Mouse (Mus musculus) bone marrow macrophage, adult 2 months (primary cell): ENCODE measurements at regions not wholly inside any gene's neighbourhood (a gene's known extent, or its start where the extent isn't known, plus 50 kb on each side); places are given as distances from the start of the nearest gene placed in this dataset.
A peak's percentile ranks its signal among the peaks of the same experiment; 100 is the strongest.

Experiments
- H3K27ac ChIP-seq: 2 replicates; pipeline ENCODE4 v1.5.1; 2012; ENCODE audit warnings: low read depth, low read length; ENCODE audit not compliant: insufficient read depth
- H3K4me1 ChIP-seq: 2 replicates; pipeline ENCODE4 v1.6.1; 2012; ENCODE audit warnings: low read length; ENCODE audit not compliant: control insufficient read depth, insufficient read depth
- H3K4me3 ChIP-seq: 2 replicates; pipeline ENCODE4 v1.5.1; 2012; ENCODE audit warnings: mild to moderate bottlenecking, low read length, moderate library complexity; ENCODE audit not compliant: insufficient read depth
- CTCF ChIP-seq: IDR thresholded peaks from 2 replicates; pipeline ENCODE4 v1.5.1; 2012; ENCODE audit warnings: low read depth, mild to moderate bottlenecking, low read length, moderate library complexity
- POLR2A ChIP-seq: IDR thresholded peaks from 2 replicates; pipeline ENCODE4 v1.6.1; 2012; ENCODE audit warnings: mild to moderate bottlenecking, low read depth, low read length, borderline replicate concordance

GRCm38 (mm10) chr13:32544986-32545740, 206.6 kb upstream of the Gmds start:
- Histone ChIP-seq H3K4me1 (peaks cover 40% of the 10 kb centered on the region), H3K27ac (peak overlapping the region; percentile 97), H3K4me3 (no peak overlapping the region)
- TF ChIP-seq POLR2A, result no peak
- no peak for TF ChIP-seq CTCF

- Histone ChIP-seq H3K4me1 (peaks cover 32% of the 10 kb centered on the region), H3K27ac (no peak overlapping the region), H3K4me3 (no peak overlapping the region)
- no peak for TF ChIP-seq POLR2A
- no peak for TF ChIP-seq CTCF
Observed at GRCm38 (mm10) chr13:32541611-32542010, 203.1 kb upstream of the Gmds start.

- Histone ChIP-seq H3K27ac (no peak overlapping the region), H3K4me3 (no peak overlapping the region), H3K4me1 (peaks cover 14% of the 10 kb centered on the region; the same call in 1 of the 2 replicates)
- no peak for TF ChIP-seq POLR2A
- TF ChIP-seq CTCF, result no peak
Observed at GRCm38 (mm10) chr13:32536241-32536640, 197.7 kb upstream of the Gmds start.

GRCm38 (mm10) chr13:32535602-32536001, 197.1 kb upstream of the Gmds start:
- no peak for TF ChIP-seq CTCF
- no peak for TF ChIP-seq POLR2A
- Histone ChIP-seq H3K4me3 (no peak overlapping the region), H3K27ac (no peak overlapping the region), H3K4me1 (peaks cover 21% of the 10 kb centered on the region)

- H3K27ac ChIP-seq, result no peak overlapping the region
- no peak for TF ChIP-seq CTCF
- no peak for TF ChIP-seq POLR2A
Observed at GRCm38 (mm10) chr13:32530926-32531512, 192.5 kb upstream of the Gmds start.

GRCm38 (mm10) chr13:32518611-32519344, 180.2 kb upstream of the Gmds start:
- Histone ChIP-seq H3K4me1 (no peaks in the 10 kb centered on the region), H3K4me3 (no peak overlapping the region), H3K27ac (no peak overlapping the region)
- TF ChIP-seq POLR2A (no peak), CTCF (no peak)

More at GRCm38 (mm10) chr13:32530926-32531512, 192.5 kb upstream of the Gmds start:
- peaks cover 19% of the 10 kb centered on the region for H3K4me1 ChIP-seq
- no peak overlapping the region for H3K4me3 ChIP-seq

- Histone ChIP-seq H3K27ac (no peak overlapping the region), H3K4me3 (no peak overlapping the region), H3K4me1 (peaks cover 5% of the 10 kb centered on the region; the same call in 1 of the 2 replicates)
- TF ChIP-seq POLR2A (no peak), CTCF (no peak)
Observed at GRCm38 (mm10) chr13:32517514-32517913, 179.0 kb upstream of the Gmds start.

GRCm38 (mm10) chr13:32509231-32510023, 170.9 kb upstream of the Gmds start:
- Histone ChIP-seq H3K4me3 (no peak overlapping the region), H3K27ac (no peak overlapping the region), H3K4me1 (peaks cover 5% of the 10 kb centered on the region; the same call in 1 of the 2 replicates)
- no peak for TF ChIP-seq POLR2A
- TF ChIP-seq CTCF, result no peak

GRCm38 (mm10) chr13:32508447-32508846, 169.9 kb upstream of the Gmds start:
- Histone ChIP-seq H3K4me1 (peaks cover 4% of the 10 kb centered on the region; the same call in 1 of the 2 replicates), H3K4me3 (no peak overlapping the region), H3K27ac (no peak overlapping the region)
- TF ChIP-seq CTCF, result no peak
- TF ChIP-seq POLR2A, result no peak
